Mouse (Mus musculus) hindbrain, postnatal 0 days (tissue): ENCODE measurements at regions not wholly inside any gene's neighbourhood (a gene's known extent, or its start where the extent isn't known, plus 50 kb on each side); places are given as distances from the start of the nearest gene placed in this dataset.

Experiments used
- ATAC-seq: fragments of 200-750 bp; cut with Nextera tagmentation; 2 replicates; pipeline ENCODE4 v1.8.0; 2017; ENCODE audit warnings: mild to moderate bottlenecking, moderate TSS enrichment, moderate library complexity
- DNase-seq: peaks from one replicate; pipeline ENCODE4 v3.0.0-alpha.2; 2015; ENCODE audit warnings: low spot score
- H3K27ac ChIP-seq: fragments of 300-500 bp; sonication (generic); 2 replicates; pipeline ENCODE4 v1.5.1; 2014; ENCODE audit warnings: mild to moderate bottlenecking
- H3K27me3 ChIP-seq: fragments of 300-500 bp; sonication (generic); 2 replicates; pipeline ENCODE4 v1.6.1; 2014; ENCODE audit warnings: low read length, mixed read lengths; ENCODE audit not compliant: insufficient read depth
- H3K36me3 ChIP-seq: fragments of 300-500 bp; sonication (generic); 2 replicates; pipeline ENCODE4 v1.6.1; 2014; ENCODE audit warnings: low read length, mixed read lengths; ENCODE audit not compliant: insufficient read depth
- H3K4me1 ChIP-seq: fragments of 300-500 bp; sonication (generic); 2 replicates; pipeline ENCODE4 v1.6.1; 2014; ENCODE audit warnings: antibody characterized with exemption, low read length, mixed read lengths; ENCODE audit not compliant: insufficient read depth
- H3K4me2 ChIP-seq: fragments of 300-500 bp; sonication (generic); 2 replicates; pipeline ENCODE4 v1.6.1; 2014; ENCODE audit warnings: low read depth, mild to moderate bottlenecking, low read length, moderate library complexity, mixed read lengths
- H3K4me3 ChIP-seq: fragments of 300-500 bp; sonication (generic); 2 replicates; pipeline ENCODE4 v1.5.1; 2014; ENCODE audit warnings: low read length
- H3K9ac ChIP-seq: fragments of 300-500 bp; sonication (generic); replicated peaks from 2 replicates; pipeline ENCODE4 v1.6.1; 2014; ENCODE audit warnings: mild to moderate bottlenecking, low read length, moderate library complexity, mixed read lengths
- H3K9me3 ChIP-seq: fragments of 300-500 bp; sonication (generic); 2 replicates; pipeline ENCODE4 v1.6.1; 2016; ENCODE audit warnings: low read length, mixed read lengths
- CTCF ChIP-seq: IDR thresholded peaks from 2 replicates; pipeline ENCODE4 v1.5.1; 2016; ENCODE audit warnings: antibody characterized with exemption, control low read depth, low read depth
- WGBS: fragments of 180-500 bp; shearing (Covaris S2); extraction: QIAGEN DNeasy Blood & Tissue Kit; methylation state at CpG from one replicate; pipeline ENCODE4 v1.1.7; 2014; 5-methylcytosine and 5-hydroxymethylcytosine counted together

GRCm38 (mm10) chr4:90012723-90013122 is 205.9 kb upstream of the Zfp352 start:
- no peak for DNase-seq
- no peak for ATAC-seq
- Histone ChIP-seq H3K9ac (no peak overlapping the region), H3K4me1 (no peaks in the 10 kb centered on the region), H3K4me3 (no peak overlapping the region), H3K27ac (no peak overlapping the region), H3K36me3 (no peaks in the 10 kb centered on the region), H3K4me2 (no peak overlapping the region), H3K27me3 (no peaks in the 10 kb centered on the region), H3K9me3 (no peaks in the 10 kb centered on the region)
- no peak for TF ChIP-seq CTCF
- WGBS, result 77% methylated on average over 1 of the region's 1 CpGs

GRCm38 (mm10) chr4:90014203-90014602 is 204.4 kb upstream of the Zfp352 start:
- TF ChIP-seq CTCF, result no peak
- ATAC-seq, result no peak
- H3K4me2 ChIP-seq, result no peak overlapping the region
- no peaks in the 10 kb centered on the region for H3K27me3 ChIP-seq
- DNase-seq, result peak; percentile 29
- no peak overlapping the region for H3K4me3 ChIP-seq
- no peak overlapping the region for H3K9ac ChIP-seq
- H3K9me3 ChIP-seq, result no peaks in the 10 kb centered on the region
- no peaks in the 10 kb centered on the region for H3K36me3 ChIP-seq
- H3K4me1 ChIP-seq, result no peaks in the 10 kb centered on the region
- no peak overlapping the region for H3K27ac ChIP-seq
